Mouse (Mus musculus): ENCODE results near the gene Pla2g15.

- TF ChIP-seq EP300 (optimal IDR thresholded peaks at IDR 0.05) (no peak), CTCF (IDR thresholded peaks at IDR 0.05; ENCODE audit: low read depth) (no peak)
These were observed 36.2 kb downstream of the Pla2g15 start for GRCm38 (mm10) chr8:106186394-106186793.

Data from stomach, postnatal 0 days (tissue).